Mouse (Mus musculus): Measurements from ENCODE around the gene Prpf6.

GRCm38 (mm10) chr2:181593937-181594336, 2.3 kb downstream of the Prpf6 start:
- TF ChIP-seq ZC3H11A (IDR thresholded peaks at IDR 0.05; ENCODE audit: borderline replicate concordance, low read depth, low read length) = no peak
- TF ChIP-seq MAFK (IDR thresholded peaks at IDR 0.05; ENCODE audit: insufficient read depth, low read depth, low read length) = no peak
- no peak for TF ChIP-seq HCFC1 (IDR thresholded peaks at IDR 0.05; ENCODE audit: borderline replicate concordance, insufficient read depth, low read length)
